Mouse (Mus musculus): ENCODE measurements at regions not wholly inside any gene's neighbourhood (a gene's known extent, or its start where the extent isn't known, plus 50 kb on each side); places are given as distances from the start of the nearest gene placed in this dataset.

DNA sequence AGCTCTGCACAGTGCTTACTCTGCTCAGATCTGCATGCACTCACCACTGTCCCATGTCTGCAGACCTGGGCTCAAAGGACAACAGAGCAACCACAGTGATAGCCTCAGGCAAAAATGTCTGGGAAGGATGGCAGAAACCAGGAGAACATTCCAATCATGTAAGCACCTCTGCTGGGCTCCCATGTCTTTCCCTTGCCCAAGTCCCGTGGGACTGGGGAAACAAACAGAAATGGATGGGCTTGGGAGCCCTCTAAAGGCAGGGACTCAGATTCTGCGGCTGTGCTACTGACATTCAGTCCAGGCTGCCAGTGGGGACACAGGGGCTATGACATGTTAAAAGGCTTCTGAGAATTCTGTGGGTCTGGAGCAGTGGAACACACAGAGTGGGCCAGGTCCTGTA, 128.8 kb upstream of the Dock1 start:
- no peak for DNase-seq

DNA sequence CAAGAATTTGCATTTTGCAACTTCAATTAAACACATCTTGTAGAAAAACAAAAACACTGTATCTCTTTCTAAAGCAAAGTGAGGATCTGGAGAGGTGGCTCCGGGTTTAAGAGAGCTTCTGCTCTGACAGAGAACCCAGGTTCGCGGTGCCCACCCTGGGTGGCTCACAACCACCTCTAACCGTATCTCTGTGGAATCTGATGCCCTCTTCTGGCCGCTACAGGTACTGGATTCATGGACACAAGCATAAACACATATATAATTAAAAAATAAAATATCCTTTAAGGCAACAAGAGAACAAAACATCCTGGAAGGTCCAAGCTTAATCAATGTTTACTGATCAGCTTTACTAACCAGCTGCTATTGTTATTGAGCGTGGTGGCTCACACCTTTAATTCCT, 124.3 kb upstream of the Dock1 start:
- DNase-seq: no peak

DNA sequence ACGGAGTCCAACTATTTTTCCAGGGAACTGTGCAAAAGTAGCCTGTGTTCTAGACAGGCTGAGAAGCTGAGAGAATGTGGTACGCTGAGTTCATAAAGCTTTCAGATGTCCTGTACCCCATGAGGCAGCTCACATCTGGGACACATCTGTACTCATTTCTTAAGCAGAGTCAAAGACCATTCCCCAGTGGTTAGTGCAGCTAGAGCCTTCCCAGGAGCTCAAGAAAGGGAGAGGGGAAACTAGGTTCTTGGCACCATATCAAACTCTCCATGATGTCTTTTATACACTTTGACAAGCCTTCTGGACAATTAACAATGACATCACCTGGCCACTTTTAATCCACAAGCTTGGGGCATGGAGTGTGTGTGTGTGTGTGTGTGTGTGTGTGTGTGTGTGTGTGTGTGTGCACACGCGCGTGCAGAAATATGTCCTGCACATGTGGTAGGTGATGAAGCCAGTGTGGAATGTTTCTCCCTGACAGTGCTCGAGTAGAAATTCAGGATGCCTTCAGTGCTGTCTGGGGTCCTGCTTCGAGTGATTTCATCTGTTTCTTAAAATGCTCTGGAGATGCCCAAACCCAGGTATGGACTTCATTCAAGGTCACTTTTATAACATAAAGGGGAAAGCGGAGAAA, 121.1 kb upstream of the Dock1 start:
- DNase-seq: no peak

DNA sequence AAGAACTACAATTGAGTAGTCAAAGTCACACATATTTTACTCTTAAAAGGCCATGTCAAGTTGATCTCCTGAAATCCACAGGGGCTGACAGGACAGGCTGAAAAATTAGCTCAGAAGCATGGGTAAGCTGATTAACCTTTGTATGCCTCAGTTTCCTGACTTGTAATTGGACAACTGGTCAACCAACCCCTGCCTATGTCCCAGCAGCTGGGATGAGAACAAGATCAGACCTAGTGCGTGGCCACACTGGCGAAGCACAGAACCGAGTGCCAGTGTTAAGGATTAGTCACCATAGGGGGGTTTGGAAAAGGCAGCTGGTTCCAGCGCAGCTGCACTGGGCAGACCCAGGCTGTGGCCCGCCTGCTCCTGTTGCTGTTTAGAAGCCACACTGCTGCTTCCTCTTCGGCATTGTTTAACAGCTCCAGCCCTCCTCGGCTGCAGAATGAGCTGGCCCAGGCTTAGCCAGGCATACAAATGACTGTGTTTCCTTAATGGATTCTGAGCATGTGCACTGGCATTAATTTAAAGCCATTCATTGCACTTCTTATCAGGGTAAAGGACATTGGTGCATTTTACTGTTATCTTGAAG, 120.1 kb upstream of the Dock1 start:
- peak; percentile 19 for DNase-seq

DNA sequence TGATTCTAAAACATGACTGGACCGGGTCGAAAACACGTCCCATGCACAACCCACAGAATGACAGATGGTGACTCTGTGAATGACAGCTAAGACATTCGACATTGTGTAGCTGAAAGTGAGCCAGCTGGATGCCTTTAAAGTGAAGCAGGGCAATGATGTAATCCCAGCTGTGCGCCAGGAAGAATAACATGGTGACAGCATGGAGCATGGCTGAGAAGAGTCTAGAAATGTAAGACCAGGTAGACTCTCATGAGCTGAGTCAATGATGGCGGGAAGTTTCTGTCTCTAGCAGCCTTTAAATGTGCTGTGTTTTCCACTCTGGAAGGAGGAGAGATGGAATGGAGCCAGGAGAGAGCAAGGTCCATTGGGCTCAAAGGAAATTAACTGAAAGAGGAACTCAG, 118.4 kb upstream of the Dock1 start:
- DNase-seq: peak; percentile 37

DNA sequence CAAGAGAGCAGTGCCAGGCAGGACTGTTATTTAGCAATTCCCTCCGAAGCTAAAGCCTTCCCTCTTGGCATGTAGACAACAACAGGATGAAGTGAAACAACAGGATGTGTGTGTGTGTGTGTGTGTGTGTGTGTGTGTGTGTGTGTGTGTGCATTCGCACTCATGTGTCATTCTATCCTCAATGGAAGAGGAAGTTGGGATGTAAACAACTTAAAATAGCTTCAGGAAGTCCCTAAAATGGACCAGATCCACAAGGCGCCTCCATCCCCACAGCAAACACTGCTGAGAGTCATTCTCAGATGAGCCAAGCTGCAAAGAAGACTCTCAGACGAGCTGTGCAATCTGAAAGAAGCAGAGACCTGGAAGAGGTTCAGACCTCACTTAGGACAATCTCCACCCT, 114.4 kb upstream of the Dock1 start:
- peak; percentile 51 for DNase-seq

DNA sequence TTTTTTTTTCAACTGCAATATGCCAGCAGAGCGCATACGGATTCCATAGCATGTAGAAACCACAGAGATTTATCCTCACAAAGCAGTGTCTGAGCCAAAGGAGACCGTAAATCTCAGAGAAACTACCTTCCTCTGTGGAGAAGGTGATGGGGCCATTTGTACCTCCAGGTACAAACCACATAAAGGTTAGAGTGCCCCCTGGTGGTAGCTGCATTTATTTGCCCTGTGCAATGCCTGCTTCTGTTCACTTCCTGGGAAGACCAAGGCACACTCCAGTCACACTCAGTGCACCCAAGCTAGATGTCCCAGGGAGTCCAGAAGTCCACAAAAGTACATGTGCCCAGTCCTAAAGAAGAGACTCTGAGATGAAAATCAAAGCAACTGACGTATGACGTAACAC, 104.1 kb upstream of the Dock1 start:
- peak; percentile 92 for DNase-seq

DNA sequence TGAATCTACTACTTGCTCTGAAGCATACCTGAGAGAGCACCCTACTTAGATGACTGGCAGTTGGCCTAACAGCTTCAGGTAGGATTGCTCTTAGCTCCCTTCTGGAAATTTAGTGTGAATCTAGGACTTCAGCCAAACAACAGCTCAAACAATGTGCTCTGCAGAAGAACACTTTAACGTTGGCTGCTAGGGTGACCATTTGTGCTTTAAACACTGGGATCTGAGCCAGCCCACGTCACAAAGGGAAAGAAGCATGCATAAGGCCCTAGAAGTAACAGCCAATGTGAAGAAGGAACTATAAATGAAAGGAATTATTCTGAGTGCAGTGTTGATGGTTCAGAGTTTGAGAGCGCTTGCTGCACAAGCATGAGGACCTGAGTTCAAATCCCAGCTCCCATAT, 101.2 kb upstream of the Dock1 start:
- peak; percentile 87 for DNase-seq

DNA sequence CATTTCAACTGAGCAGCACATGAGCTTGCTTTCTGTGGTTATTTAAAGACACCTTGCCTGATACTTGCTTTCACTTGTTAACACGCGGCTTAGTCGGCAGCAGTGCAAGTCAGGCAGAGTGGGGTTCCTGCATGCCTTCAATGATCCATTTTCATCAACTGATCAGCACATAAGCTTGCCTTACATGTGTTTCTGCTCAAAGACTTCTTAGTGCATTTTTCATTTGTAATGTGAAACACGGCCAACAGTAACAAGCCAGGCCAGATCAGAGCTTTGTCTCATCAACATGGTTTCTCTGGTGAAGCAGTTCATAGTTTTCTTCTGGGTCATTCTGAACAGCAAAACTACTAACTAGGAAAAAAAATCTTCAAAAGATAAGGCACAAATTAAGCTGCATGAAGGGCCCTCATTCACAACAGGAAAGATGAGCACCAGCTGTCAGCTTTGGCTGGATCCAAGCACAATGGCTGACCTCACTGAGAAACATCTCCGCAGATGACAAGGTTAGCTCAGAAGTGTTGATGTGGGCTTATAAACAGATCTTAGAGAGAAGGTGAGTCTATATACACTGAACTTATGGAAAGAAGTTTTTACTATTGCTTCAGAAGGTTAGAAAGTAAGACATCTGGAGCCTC, 100.2 kb upstream of the Dock1 start:
- no peak for DNase-seq

DNA sequence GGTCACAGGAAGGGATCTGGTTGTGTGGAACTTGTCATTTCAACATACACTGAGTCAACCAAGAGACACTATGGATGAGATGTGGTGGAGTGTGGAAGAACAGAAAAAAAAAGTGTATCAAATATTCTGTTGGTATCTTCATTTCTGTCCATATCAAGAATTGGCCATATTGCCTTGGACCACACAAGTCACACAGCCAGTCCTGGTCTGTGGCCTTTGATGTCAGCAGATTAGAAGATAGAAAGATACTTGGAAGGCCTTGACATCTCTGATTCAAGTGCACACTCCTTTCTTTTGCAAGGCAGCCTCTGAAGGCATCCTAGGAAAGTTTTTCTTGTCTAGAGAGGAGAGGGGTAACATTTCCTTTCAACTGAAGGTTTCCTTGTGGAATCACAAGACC, 88.7 kb upstream of the Dock1 start:
- DNase-seq: no peak

DNA sequence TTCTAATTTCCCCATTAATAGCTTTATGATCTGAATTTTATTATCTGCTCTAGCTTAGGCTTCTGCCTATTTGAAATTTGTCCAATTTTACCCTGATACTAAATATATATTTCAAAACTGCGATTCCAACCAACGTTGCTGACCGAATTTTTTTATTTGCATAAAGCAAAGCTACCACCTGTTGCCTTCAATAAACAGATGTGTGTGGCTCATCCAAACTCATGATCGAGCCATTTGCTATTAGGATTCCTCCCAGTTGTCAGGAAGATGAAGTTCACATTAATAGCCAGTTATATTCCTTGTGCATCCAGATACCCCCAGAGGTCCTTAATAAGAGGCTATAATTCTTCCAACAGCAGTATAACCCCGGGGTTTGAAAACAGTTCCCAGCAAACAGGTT, 85.0 kb upstream of the Dock1 start:
- DNase-seq: no peak

DNA sequence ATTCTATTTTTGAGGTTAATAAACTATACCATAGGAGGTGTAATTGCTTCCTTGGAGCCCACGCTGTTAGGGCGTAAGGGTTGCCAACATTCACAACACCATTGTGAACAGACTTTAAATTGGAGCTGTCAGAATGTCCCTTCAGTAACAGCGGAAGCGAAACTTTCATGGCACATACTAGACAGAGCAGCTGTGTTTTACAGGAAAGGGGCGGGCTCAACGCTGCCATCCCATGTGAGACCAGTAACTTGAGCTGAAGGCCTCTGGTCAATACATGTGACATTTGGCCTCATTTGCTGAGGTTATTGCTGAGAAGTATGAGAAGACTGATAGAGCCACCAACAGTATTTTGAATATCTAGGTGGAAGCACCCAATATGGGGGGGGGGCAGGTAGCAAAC, 83.5 kb upstream of the Dock1 start:
- peak; percentile 10 for DNase-seq

DNA sequence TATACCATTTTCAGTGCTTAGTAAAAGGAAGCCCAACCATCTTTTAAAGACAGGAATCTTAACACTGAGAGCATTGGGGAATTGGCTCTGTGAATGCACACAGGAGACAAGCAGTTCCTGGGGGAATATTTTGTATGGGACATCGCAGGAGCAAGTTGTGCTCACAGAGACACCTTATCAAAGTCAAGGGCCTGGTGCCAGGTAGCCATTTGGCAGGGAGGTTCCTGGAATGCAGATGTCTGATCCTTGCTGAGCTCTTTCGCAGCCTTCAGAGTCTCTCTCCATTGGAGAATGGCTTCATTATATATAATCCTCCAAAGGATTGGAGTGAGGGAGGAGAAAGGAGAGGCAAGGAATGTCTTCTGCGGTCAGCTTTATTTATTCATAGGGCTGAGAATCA, 62.6 kb upstream of the Dock1 start:
- DNase-seq: no peak

DNA sequence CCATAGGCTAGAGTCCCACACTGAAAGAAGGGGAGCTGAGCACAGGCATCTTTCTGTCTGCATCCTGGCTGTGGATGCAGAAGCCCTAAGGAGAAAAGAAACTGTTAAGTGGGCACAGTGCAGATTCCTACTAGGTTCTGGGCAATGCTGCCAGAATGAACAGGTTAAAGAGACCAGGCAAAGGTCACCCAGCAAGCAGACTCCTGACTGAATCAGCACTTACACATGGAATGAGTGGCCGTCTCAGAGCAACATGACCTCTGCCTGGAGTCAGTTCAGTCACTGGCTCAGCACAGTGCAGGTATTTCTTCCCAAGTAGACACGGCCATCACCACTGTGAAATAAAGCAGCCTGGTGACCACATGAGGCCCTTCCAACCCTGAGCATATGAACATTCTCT, 60.3 kb upstream of the Dock1 start:
- no peak for DNase-seq

DNA sequence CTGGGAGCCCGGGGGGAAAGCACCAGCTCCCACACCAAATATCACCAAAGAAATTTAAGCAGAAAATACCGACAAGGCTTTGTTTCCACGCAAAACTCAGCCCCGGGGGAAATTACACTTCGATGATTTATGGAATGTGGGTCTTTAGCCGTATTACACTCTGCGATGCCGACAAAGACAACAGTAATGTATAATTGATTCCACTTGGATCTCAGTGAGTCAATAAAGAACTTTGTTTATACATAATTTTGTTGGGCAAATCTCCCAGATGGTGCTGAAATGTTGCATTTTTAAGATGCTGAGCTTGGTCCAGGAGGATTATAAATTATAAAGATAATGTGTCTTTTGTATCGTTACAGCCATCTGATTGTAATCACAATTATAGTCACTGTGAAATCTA, 59.1 kb upstream of the Dock1 start:
- no peak for DNase-seq

DNA sequence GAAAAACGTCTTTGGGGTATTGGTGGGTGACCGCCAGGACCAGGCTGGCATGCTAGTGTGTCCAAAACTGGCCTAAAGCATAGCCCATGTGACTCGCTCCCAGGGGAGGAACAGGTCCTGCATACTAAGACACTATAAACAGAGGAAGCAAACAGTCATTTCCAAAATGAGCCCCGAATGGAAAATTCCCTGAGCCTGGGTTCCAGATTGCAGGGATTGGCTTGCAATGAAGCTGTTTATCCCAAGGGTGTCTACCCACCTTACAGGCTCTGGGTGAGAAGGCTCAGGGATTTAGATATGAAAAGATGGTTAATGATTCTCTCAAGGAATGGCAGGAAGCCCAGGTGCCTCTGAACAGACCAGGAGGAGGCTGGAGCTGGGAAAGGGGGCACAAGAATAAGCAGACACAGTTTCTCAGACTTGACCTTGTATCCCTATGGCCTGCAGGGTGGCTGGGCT, 58.2 kb upstream of the Dock1 start:
- DNase-seq: no peak

DNA sequence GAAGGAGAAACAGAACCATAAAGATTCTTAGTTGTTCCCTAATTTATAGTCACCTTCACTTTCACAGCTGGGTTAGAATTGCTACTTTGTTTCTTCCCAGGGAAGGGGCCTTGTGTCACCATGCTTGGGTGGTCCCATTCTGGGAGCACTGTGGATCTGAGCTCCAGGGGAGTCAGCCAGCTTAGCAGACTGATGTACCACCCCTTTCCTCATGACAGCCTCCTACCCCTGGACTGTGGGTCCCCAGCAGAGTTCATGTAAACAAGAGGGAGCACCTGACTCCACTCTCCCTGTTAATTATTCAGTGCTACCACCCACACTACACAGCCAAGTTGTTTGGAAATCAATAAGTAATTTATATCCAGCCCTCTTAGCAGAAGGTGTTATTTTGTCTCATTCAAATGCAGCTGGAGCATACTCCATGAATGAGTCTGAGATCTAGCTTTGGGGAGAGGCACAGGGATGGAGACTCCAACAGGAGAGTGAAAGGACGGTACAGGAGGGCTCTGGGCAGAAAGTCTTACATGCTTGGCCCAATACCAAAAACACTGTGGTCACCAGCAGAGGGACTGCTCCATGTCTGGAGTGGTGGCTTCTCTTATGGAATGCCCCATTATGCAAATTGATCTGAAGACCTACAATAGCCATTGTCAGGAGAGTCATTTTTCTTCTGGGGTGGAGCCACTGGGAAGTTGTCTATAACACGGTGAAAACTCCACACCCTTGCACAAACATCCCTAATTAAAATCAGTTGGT, 51.1 kb upstream of the Dock1 start:
- no peak for DNase-seq

DNA sequence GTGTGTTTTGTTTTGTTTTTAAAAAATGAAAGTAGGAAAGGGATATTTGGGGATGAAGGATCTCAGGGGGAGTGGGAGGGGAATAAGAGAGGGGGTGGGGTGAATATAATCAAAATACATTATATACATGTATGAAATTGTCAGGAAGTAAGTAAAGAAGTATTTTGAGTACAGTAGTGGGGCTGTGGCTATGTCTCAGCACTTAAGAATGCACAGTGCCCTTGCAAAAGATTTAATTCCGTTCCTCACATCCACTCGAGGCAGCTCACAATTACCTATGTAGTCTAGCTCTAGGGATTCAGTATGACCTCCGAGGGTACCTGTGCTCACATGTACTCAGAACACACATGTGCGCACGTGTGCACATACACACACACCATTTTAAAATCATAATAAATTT, 50.4 kb upstream of the Dock1 start:
- no peak for DNase-seq
